Mouse (Mus musculus): ENCODE measurements around the gene Runx1. TPM values are rescaled to one million over a fixed set of nuclear protein-coding genes. Genes with fewer than 3 reads are reported as not detected.

Runx1 gene
- polyA plus RNA-seq, 1 experiment = 0.48 TPM

DNA sequence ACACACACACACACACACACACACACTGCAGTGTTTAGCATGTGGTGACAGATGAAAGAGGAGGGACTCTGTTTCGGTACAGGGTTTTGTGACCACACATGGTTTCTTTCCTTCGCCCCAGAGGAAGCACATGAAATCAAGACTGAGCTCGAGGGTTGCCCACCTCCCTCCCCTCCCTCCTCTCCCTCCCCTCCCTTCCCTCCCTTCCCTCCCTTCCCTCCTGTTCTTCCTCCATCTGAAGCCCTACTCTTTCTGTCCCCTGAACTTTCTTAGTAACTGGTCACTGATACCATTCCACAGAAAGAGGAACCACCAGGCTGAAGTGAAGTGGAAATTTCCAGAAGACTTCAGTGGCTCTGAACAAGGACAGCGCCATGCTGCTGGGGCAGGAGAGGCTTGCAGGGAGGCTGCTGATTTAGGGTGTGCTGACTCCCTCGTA is 39.0 kb downstream of the Runx1 start:
- no peaks in the 10 kb centered on the region for H3K4me1 ChIP-seq (ENCODE audit: control insufficient read depth, insufficient read depth, low read length)
- H3K4me3 ChIP-seq (ENCODE audit: insufficient read depth, low read length) = no peak overlapping the region
- TF ChIP-seq POLR2A (IDR thresholded peaks at IDR 0.05; ENCODE audit: extremely low read depth, insufficient read depth, low read length) (no peak), CTCF (IDR thresholded peaks at IDR 0.05; ENCODE audit: extremely low read depth, insufficient read depth, low read length) (no peak)
- H3K27ac ChIP-seq (ENCODE audit: insufficient read depth, low read length) = no peak overlapping the region

DNA sequence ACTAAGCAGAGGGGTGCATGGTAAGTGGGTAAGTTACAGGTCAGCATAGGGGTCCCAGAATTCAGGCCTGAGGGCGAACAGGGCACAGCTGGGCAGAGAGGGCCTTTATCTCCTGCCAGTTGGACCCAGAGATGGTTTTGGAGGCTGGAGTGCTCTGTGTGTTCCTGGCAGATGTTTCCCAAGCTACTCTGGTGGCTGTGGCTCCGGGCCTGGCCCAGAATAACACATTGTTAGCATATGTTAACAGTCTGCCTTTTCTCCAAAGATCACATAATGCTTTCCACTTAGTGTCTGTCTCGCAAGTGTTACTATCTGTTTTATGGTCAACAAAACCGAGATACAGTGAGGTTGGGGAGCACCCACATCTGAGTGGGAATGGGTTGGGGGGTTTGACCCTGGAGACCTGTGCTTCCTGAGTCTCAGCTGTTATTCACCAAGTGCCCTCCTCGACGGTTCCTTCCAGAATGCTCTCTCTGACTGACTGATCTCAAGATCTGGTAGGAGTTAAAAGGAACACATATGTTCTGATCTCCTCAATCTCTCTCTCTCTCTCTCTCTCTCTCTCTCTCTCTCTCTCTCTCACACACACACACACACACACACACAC is 39.6 kb downstream of the Runx1 start:
- no peak overlapping the region for H3K4me3 ChIP-seq (ENCODE audit: insufficient read depth, low read length)
- no peak for TF ChIP-seq POLR2A (IDR thresholded peaks at IDR 0.05; ENCODE audit: extremely low read depth, insufficient read depth, low read length)
- no peak for TF ChIP-seq CTCF (IDR thresholded peaks at IDR 0.05; ENCODE audit: extremely low read depth, insufficient read depth, low read length)
- H3K4me1 ChIP-seq (ENCODE audit: control insufficient read depth, insufficient read depth, low read length) = no peaks in the 10 kb centered on the region

DNA sequence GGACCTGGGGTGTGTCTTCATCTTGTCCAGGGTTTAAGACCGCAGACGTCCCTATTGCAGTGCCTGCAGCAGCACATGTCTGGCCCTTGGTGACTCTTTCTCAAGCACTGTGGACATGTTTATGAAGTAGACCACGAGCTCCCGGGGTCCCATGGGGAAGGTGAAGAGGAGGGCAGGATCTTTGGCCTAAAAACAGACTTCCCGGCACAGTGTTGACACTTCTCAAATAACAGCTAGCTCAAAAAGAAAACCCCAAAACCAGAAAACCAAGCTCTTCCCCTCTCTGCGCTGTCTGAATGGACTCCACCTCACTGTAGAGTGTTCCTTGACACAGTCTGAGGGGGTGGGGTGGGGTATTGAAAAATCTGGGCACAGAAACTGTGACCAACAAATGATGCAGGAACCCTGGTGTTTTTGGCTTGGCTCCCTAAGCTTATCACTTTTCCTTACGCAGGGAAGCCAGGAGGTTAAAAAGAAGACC is 42.3 kb downstream of the Runx1 start:
- H3K27ac ChIP-seq (ENCODE audit: insufficient read depth, low read length) = no peak overlapping the region
- TF ChIP-seq POLR2A (IDR thresholded peaks at IDR 0.05; ENCODE audit: extremely low read depth, insufficient read depth, low read length) (no peak), CTCF (IDR thresholded peaks at IDR 0.05; ENCODE audit: extremely low read depth, insufficient read depth, low read length) (no peak)

More for the DNA sequence above, 39.6 kb downstream of the Runx1 start:
- no peak overlapping the region for H3K27ac ChIP-seq (ENCODE audit: insufficient read depth, low read length)

DNA sequence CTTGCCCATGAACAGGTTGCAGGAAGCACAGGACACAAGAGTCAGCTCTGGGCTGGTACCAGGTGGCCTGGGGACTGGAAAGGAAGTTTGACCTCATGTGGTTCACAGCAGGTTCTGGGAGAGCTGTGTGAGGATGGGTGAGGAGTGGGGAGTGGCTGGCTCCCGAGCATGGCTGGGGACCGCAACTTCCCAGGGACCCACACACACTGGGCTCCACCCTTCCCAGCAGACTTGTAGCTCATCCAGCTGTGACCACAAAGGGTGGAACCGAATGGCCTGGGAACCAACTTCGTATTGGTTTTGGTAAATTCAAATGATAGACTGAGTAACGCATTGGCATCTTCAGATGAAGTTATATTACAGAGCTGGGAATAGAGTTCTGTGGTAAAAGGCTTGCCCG is 43.5 kb downstream of the Runx1 start:
- H3K27ac ChIP-seq (ENCODE audit: insufficient read depth, low read length) = no peak overlapping the region
- H3K4me3 ChIP-seq (ENCODE audit: insufficient read depth, low read length) = no peak overlapping the region
- H3K4me1 ChIP-seq (ENCODE audit: control insufficient read depth, insufficient read depth, low read length) = no peaks in the 10 kb centered on the region
- TF ChIP-seq POLR2A (IDR thresholded peaks at IDR 0.05; ENCODE audit: extremely low read depth, insufficient read depth, low read length) (no peak), CTCF (IDR thresholded peaks at IDR 0.05; ENCODE audit: extremely low read depth, insufficient read depth, low read length) (no peak)

More for the DNA sequence above, 42.3 kb downstream of the Runx1 start:
- Histone ChIP-seq H3K4me3 (ENCODE audit: insufficient read depth, low read length) (no peak overlapping the region), H3K4me1 (ENCODE audit: control insufficient read depth, insufficient read depth, low read length) (no peaks in the 10 kb centered on the region)

DNA sequence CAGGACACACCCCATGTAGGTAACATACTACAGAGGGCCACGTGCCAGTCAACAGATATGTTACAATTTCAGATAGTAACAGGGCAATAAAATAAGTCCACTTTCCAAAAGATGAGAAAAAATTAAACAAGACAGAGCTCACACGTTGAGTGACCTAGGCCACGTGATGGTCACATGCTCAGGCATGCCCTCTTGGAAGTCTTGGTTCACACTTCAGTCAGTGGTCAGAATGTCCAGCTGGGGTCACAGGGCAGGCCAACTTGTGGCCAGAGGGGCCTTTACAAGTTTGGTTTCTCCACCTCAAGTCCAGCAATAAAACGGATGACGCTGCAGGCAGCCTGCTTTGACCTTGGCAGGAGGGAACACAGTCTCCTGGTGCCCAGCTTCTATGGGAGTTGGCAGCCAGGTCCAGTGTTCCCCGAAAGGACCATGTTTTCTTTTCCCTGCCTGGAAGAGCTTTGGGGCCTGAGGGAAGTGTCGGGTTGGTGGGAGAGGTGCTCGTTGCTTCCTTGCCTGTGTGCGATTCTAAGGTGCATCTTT is 46.0 kb downstream of the Runx1 start:
- Histone ChIP-seq H3K27ac (ENCODE audit: insufficient read depth, low read length) (no peak overlapping the region), H3K4me1 (ENCODE audit: control insufficient read depth, insufficient read depth, low read length) (no peaks in the 10 kb centered on the region), H3K4me3 (ENCODE audit: insufficient read depth, low read length) (no peak overlapping the region)
- TF ChIP-seq CTCF (IDR thresholded peaks at IDR 0.05; ENCODE audit: extremely low read depth, insufficient read depth, low read length) (no peak), POLR2A (IDR thresholded peaks at IDR 0.05; ENCODE audit: extremely low read depth, insufficient read depth, low read length) (no peak)

DNA sequence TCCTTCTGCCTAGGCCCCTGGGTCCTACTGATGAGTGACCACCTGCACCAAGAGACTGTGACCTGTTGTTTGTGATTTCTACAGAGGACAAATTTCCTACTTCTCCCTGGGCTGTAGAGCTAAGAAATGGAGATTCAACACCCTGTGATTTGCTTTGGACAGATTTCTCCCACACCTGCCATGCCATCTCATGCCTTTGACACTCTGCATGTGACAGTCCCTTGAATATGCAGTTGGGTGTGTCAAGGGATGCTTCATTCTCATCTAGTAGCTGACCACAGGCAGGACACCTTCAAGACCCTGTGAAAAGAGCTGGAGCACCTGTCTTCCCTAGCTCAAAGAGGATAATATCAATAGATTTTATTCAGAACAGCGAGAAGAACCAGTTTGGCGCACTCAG is 46.8 kb downstream of the Runx1 start:
- TF ChIP-seq CTCF (IDR thresholded peaks at IDR 0.05; ENCODE audit: extremely low read depth, insufficient read depth, low read length) = no peak
- no peak for TF ChIP-seq POLR2A (IDR thresholded peaks at IDR 0.05; ENCODE audit: extremely low read depth, insufficient read depth, low read length)
- H3K27ac ChIP-seq (ENCODE audit: insufficient read depth, low read length) = no peak overlapping the region
- H3K4me1 ChIP-seq (ENCODE audit: control insufficient read depth, insufficient read depth, low read length) = no peaks in the 10 kb centered on the region
- no peak overlapping the region for H3K4me3 ChIP-seq (ENCODE audit: insufficient read depth, low read length)

DNA sequence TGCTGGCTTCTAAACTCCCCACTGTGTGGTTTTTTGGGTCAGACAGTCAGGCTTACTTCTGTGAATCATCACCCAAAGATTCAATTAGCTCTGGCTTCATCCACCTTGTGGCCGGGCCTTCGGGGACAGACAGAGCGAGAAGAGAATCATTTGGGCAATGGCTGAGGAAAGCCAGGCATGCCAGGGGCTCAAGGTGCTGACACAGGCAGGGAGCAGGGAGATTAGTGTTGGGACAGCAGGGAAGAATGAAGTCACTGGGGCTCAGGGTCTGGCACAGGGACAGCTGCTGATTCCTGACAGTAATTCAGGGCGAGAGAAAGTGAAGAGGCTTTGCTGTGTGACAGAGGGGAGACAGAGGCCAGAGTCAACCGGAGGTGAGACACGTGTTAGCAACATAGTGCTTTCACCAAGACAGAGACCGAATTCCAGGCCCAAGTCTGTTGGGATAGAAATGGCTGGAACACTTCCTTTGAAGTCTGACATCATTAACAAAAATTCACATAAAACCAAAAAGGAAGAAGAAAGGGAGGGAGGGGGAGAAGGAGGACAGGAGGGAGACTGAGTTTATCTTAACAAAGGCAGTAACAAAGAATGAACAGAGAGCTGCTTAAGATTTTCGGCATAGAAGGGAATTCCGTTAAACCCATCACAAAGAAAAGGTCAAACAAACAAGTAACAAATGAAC is 47.7 kb downstream of the Runx1 start:
- Histone ChIP-seq H3K27ac (ENCODE audit: insufficient read depth, low read length) (no peak overlapping the region), H3K4me3 (ENCODE audit: insufficient read depth, low read length) (no peak overlapping the region), H3K4me1 (ENCODE audit: control insufficient read depth, insufficient read depth, low read length) (no peaks in the 10 kb centered on the region)
- TF ChIP-seq POLR2A (IDR thresholded peaks at IDR 0.05; ENCODE audit: extremely low read depth, insufficient read depth, low read length) (no peak), CTCF (IDR thresholded peaks at IDR 0.05; ENCODE audit: extremely low read depth, insufficient read depth, low read length) (no peak)

DNA sequence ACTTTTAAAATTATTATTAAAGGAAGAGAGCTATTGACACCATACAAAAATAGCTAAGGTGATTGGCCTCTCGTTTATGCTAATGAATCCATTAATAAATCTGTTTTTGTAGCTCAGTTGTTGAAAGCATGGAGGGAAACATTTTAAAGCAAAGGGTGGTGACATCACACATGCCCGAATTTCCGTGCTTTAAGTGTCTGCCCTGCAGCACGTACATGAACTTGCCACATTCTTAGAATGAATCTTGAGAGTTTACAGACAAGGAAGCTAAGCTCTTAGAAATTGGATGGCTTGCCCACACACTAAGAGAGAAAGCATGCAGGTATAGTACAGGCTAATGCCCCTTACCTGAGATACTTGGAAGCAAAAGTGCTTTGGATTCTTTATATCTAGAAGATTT is 58.1 kb downstream of the Runx1 start:
- Histone ChIP-seq H3K4me3 (ENCODE audit: insufficient read depth, low read length) (no peak overlapping the region), H3K4me1 (ENCODE audit: control insufficient read depth, insufficient read depth, low read length) (no peaks in the 10 kb centered on the region), H3K27ac (ENCODE audit: insufficient read depth, low read length) (no peak overlapping the region)
- no peak for TF ChIP-seq POLR2A (IDR thresholded peaks at IDR 0.05; ENCODE audit: extremely low read depth, insufficient read depth, low read length)
- TF ChIP-seq CTCF (IDR thresholded peaks at IDR 0.05; ENCODE audit: extremely low read depth, insufficient read depth, low read length) = no peak

DNA sequence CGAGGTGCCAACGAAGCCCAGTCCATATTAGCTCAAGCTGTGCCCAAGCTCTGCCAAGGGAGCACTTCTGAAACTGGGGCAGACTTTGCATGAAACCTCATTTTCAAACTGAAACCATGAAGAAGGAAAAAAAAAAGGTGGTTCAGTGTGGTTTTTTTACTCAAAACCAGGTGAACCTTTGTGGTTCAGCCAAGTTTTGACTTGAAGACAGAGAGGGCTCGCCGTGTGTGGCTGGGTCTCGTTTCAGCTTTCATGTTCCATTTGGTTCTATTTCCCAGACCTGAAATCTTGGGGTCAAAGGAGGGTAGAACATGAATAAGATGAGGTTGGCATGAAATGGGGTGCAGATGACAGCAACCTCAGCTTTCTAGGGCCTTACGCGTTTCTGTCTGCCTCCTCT is 58.5 kb downstream of the Runx1 start:
- no peak overlapping the region for H3K4me3 ChIP-seq (ENCODE audit: insufficient read depth, low read length)
- no peak overlapping the region for H3K27ac ChIP-seq (ENCODE audit: insufficient read depth, low read length)
- TF ChIP-seq POLR2A (IDR thresholded peaks at IDR 0.05; ENCODE audit: extremely low read depth, insufficient read depth, low read length) = no peak
- TF ChIP-seq CTCF (IDR thresholded peaks at IDR 0.05; ENCODE audit: extremely low read depth, insufficient read depth, low read length) = no peak
- no peaks in the 10 kb centered on the region for H3K4me1 ChIP-seq (ENCODE audit: control insufficient read depth, insufficient read depth, low read length)

Data from cortical plate, adult 2 months (tissue).